Mouse (Mus musculus) G1E-ER4 (cell line): ENCODE results near the gene Sigirr. TPM values are rescaled to one million over a fixed set of nuclear protein-coding genes. Genes with fewer than 3 reads are reported as not detected.

Source experiments
- GATA1 ChIP-seq: IDR thresholded peaks from one replicate; pipeline ENCODE4 v1.8.0; 2012; ENCODE audit warnings: low read length, inconsistent platforms
- polyA plus RNA-seq: library from polyadenylated mRNA; stranded (reverse); fragments of >175 nt; gene quantifications from 2 replicates; pipeline ENCODE4 v1.2.3, GENCODE M21; 2012

Gene Sigirr
- polyA plus RNA-seq, 1 experiment = 7.2 TPM

DNA sequence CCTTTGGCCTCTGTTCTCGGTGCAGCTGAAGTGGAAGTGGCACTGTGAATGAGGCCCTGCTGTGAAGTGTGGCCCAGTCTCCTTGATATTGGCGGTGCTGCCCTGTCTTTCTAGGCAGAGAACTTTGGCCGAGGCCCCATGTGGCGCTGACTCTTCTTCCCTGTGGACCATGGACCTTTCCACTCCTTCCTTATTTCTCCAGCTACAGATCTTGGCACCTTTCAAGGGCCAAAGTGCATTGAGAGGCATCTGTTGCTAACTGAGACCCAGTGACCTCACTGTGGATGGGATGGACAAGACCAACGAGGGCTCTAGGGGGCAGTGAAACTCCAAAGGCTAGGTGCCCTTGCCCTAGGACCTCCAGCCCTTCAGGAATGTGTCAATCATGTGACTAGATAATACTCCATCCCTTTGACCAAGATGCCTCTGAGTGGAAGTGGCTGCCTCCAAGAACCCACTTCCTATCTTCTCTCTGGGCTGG is 20.7 kb upstream of the Sigirr start:
- TF ChIP-seq GATA1 = no peak

DNA sequence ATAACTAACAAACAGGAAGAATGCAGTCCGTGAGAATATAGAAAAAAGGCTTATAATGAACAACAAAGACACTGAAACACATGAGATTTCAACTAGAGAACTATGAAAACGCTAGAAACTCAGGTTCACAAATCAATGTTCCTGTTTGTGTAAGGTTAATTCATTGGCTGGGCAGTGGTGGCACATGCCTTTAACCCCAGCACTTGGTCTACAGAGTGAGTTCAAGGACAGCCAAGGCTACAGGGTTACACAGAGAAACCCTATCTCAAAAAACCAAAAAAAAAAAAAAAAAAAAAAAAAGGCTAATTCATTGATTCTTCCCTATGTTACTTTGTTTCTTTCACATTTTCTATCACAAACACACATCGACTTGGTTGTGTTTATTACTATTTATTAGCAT is 20.2 kb upstream of the Sigirr start:
- TF ChIP-seq GATA1 = no peak

GRCm38 (mm10) chr7:141119487-141119886 is 19.1 kb upstream of the Sigirr start:
- no peak for TF ChIP-seq GATA1

GRCm38 (mm10) chr7:141117636-141118035 is 17.3 kb upstream of the Sigirr start, which contains the start of gene Ano9:
TSS of gene Ano9 (minus strand) at chr7:141117806.
- no peak for TF ChIP-seq GATA1

DNA sequence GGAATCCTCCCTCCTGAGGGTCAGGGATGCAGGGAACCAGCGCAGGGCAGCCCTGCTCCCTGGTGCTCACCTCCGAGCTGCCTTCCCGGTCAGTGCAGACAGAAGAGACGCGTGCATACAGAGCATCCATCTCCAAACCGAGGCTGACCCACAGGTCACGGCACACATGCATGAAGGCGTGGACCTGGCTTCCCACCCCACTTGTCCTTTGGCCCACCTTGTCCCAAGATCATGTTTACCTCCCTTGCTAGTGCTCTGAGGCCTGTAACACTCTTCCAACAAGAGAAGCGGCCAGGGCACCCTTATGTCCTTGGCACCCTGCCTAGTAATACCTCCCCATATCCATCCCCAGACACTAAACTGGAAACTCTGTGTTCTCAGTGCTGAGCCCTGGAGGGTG is 15.5 kb upstream of the Sigirr start:
- TF ChIP-seq GATA1 = no peak

GRCm38 (mm10) chr7:141103161-141103560 is 2.8 kb upstream of the Sigirr start:
- no peak for TF ChIP-seq GATA1

DNA sequence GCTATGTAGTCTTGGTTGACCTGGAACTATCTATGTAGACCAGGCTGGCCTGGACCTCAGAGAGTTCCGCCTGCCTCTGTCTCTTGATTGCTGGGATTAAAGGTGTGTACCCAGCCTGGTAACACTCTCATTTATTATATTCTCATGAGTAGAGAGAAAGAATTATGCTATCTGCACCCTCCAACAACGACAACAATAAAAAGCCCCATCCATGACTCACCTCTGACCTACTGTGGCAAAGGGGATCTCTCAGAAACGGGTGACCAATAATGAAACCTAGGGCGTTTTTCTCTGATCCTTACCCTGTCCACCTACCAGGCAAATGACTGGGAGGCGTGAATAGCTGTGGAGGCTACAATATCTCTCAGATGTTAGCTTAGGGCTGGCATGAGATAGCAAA is 3.2 kb downstream of the Sigirr start:
- no peak for TF ChIP-seq GATA1

- no peak for TF ChIP-seq GATA1
These were observed 3.7 kb downstream of the Sigirr start for GRCm38 (mm10) chr7:141096649-141097056.

DNA sequence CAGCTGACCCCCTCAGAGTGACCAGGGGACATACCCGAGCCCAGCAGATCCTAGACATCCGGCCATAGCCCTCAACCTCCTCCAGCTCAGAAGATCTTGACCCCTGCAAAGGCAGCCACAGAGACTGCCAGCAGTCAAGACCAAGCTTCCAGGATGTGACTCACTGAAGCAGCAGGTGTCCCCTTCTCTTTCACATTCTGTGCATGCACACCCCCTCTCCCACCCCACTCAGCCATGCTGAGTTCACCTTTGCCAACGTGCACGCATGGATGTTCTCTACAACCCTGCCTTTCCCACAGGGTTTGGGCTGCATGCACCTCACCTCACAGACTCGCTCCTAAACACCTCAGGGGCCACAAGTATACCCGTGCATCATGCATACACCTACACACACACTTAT is 4.4 kb downstream of the Sigirr start:
- no peak for TF ChIP-seq GATA1

DNA sequence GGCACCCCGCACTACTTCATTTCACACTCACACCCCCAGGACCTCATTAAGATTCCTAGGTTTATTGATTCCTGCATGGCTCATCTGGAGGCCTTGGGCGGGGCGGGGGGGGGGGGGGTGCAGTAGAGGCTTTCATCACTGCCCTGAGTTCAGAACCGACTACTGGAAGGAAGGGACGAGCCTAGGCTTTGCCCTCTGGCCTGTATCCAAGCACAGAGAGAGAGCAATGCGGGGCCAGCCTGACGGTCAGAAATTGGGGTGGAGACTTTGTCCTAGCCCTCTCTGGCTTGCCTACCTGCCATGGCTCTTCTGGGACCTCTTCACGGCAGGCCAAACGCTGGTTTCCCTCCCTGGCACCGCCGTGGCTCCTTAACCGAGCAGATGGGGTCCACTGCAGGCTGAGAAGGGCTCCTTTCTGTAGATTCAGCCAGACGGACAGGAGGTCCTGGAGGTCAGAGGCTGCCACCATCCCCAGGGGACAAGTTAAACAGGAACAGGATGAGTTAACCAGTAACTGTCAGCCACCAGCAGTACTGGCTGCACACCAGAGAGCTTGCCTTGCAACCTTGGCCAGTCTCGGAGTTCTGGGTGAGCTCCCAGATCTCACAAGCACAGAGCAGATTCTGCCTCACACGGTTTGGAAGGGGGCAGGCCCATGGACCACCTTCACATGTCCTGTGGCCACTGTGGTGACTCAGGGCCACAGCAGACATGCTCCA is 5.7 kb downstream of the Sigirr start:
- TF ChIP-seq GATA1 = no peak

DNA sequence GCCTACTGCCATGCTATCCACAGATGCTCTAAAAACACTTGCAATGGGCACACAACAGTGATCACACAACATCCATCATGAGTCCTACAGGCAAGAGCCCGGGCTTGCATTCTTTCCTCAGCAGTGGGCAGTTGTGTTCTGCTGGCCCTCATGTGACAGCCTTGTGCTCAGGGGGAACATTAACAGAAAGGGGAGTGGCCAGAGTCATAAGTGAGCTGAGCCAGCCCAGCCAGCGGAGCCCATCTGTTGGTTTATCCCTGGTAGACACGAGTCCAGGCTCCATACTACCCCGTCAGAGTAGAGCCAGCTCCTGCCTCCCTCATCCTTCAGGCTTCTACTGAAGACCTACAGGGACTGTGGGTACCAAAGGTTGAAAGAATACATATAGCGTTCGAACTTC is 6.4 kb downstream of the Sigirr start:
- no peak for TF ChIP-seq GATA1

DNA sequence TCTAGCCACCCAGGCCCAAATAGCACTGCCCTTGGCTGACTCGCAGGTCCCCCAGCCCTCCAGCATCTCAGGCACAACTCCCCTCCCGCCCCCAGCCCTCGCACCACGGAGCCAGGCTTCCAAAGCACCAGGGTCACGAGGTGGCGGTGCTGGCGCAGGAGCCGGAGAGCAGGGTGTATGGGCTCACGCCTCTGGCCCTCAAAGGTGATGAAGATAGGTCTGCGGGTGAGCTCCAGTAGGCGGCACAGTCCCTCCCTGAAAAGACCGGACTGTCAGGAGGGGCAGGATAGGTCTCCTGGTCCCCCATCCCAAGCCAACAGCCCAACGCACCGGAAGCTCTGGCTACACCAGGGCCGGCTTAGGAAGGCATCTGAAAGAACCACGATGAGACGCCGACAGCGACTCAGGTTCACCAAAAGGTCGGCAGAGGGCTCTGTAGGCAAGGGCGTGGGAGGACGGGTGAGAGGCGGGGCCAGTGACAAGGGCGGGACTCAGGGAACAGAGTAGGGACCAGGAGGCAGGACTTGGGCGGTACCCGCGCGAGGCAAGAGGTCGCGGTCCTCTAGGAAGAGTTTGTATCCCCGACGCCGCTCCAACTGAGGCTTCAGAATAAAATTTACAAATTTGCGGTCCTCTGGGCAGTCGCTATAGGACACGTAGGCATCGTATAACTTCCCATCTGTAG is 8.2 kb downstream of the Sigirr start:
- no peak for TF ChIP-seq GATA1

GRCm38 (mm10) chr7:141090228-141090627 is 10.1 kb downstream of the Sigirr start:
- no peak for TF ChIP-seq GATA1

- no peak for TF ChIP-seq GATA1
These were observed 11.9 kb downstream of the Sigirr start for GRCm38 (mm10) chr7:141088473-141088872.

DNA sequence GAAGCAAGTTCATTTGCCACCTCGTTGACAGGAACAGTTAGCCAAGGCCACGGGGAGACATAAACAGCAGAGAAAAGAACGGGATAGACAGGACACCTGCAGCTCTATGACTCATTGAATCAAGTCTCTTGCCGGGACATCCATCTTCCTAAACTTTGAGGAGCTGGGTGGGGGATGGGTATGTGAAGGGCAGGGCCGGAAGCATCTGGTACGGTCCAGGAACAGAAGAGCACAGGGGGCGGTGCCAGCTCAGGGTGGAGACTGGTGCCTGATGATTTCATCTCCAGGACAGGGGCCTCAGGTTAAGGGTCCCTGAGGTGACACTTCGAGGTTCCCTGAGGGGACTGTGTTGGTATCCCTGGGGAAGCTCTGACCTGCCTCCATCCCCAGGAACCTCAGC is 12.5 kb downstream of the Sigirr start:
- TF ChIP-seq GATA1 = no peak

GRCm38 (mm10) chr7:141079481-141080449 is 20.6 kb downstream of the Sigirr start:
- no peak for TF ChIP-seq GATA1
